Comparison of ENCODE assay signal across 11 mouse cellular contexts in genomic region chr5:117113330-117113729, GRCm38 (mm10). TPM values are rescaled to one million over a fixed set of nuclear protein-coding genes. Genes with fewer than 3 reads are reported as not detected.
DNase-seq lines count a peak whose midpoint lies in the region; ATAC-seq and TF ChIP-seq lines count a peak whose summit lies in the region.
"Had no signal": no experiment of that assay in that cellular context is flagged by ENCODE, and none has a peak within 500 bp of the region (broad histone marks: within the 10 kb centered on the region; RNA-seq: fewer than 3 reads in every experiment).

No protein-coding gene starts in this region.

- no peaks in the 10 kb centered on the region for H3K27me3 ChIP-seq in forebrain, postnatal 0 days (ENCODE audit: insufficient read depth, low read length)
- no peaks in the 10 kb centered on the region for H3K27me3 ChIP-seq in forebrain, embryonic 16.5 days (replicated peaks; ENCODE audit: control insufficient read depth, insufficient read depth, low read length)
- H3K27me3 ChIP-seq in liver, embryonic 14.5 days (ENCODE audit: control insufficient read depth, insufficient read depth, low read length): no peaks in the 10 kb centered on the region
- no peaks in the 10 kb centered on the region for H3K27me3 ChIP-seq in liver, embryonic 11.5 days (replicated peaks; ENCODE audit: control insufficient read depth, insufficient read depth, low read length)
- H3K27me3 ChIP-seq: heart, embryonic 13.5 days; lung, embryonic 15.5 days had no signal

- H3K4me3 ChIP-seq in forebrain, postnatal 0 days (ENCODE audit: low read depth, low read length): no peak overlapping the region
- no peak overlapping the region for H3K4me3 ChIP-seq in forebrain, embryonic 16.5 days (replicated peaks; ENCODE audit: low read length)
- no peak overlapping the region for H3K4me3 ChIP-seq in liver, embryonic 14.5 days (ENCODE audit: insufficient read depth in 1 of 2, low read depth in 2 of 2, low read length in 2 of 2)
- H3K4me3 ChIP-seq in liver, embryonic 11.5 days (ENCODE audit: low read depth, low read length): no peak overlapping the region
- H3K4me3 ChIP-seq: lung, embryonic 15.5 days; myocyte had no signal

- no peak overlapping the region for H3K27ac ChIP-seq in forebrain, postnatal 0 days (ENCODE audit: low read depth, low read length)
- H3K27ac ChIP-seq in forebrain, embryonic 16.5 days (ENCODE audit: low read length): no peak overlapping the region
- no peak overlapping the region for H3K27ac ChIP-seq in liver, embryonic 14.5 days
- H3K27ac ChIP-seq in liver, embryonic 11.5 days (ENCODE audit: low read depth, low read length): no peak overlapping the region
- H3K27ac ChIP-seq: heart, embryonic 13.5 days; lung, embryonic 15.5 days had no signal

- ATAC-seq in forebrain, postnatal 0 days: no peak
- ATAC-seq in forebrain, embryonic 16.5 days: no peak
- ATAC-seq in liver, embryonic 14.5 days (ENCODE audit: insufficient read depth): no peak
- no peak for ATAC-seq in liver, embryonic 11.5 days (replicated peaks; ENCODE audit: low FRiP score)

- WGBS in forebrain, postnatal 0 days: 94% methylated on average over 7 of the region's 7 CpGs
- WGBS in forebrain, embryonic 16.5 days: 86% methylated on average over 7 of the region's 7 CpGs
- WGBS in liver, embryonic 14.5 days (ENCODE audit: insufficient replicate concordance): 82% methylated on average over 7 of the region's 7 CpGs
- WGBS in liver, embryonic 11.5 days: 86% methylated on average over 7 of the region's 7 CpGs

- no peaks in the 10 kb centered on the region for H3K9me3 ChIP-seq in forebrain, postnatal 0 days (ENCODE audit: low read length)
- no peaks in the 10 kb centered on the region for H3K9me3 ChIP-seq in forebrain, embryonic 16.5 days (ENCODE audit: control insufficient read depth, low read length)
- no peaks in the 10 kb centered on the region for H3K9me3 ChIP-seq in liver, embryonic 14.5 days (ENCODE audit: control insufficient read depth, low read length)
- H3K9me3 ChIP-seq in liver, embryonic 11.5 days (ENCODE audit: control insufficient read depth, low read length): no peaks in the 10 kb centered on the region
- H3K9me3 ChIP-seq: heart, embryonic 13.5 days; lung, embryonic 15.5 days had no signal

- no peak overlapping the region for H3K4me2 ChIP-seq in forebrain, postnatal 0 days (ENCODE audit: low read depth)
- no peak overlapping the region for H3K4me2 ChIP-seq in forebrain, embryonic 16.5 days (ENCODE audit: low read length)
- H3K4me2 ChIP-seq in liver, embryonic 14.5 days (ENCODE audit: low read depth): no peak overlapping the region
- no peak overlapping the region for H3K4me2 ChIP-seq in liver, embryonic 11.5 days
- H3K4me2 ChIP-seq: lung, embryonic 15.5 days had no signal

- peaks cover 29% of the 10 kb centered on the region for H3K36me3 ChIP-seq in forebrain, postnatal 0 days (ENCODE audit: insufficient read depth)
- H3K36me3 ChIP-seq in forebrain, embryonic 16.5 days (ENCODE audit: control insufficient read depth, insufficient read depth): peaks cover 20% of the 10 kb centered on the region
- H3K36me3 ChIP-seq in liver, embryonic 14.5 days (replicated peaks; ENCODE audit: control insufficient read depth, insufficient read depth, low read depth): peaks cover 24% of the 10 kb centered on the region
- H3K36me3 ChIP-seq in liver, embryonic 11.5 days (ENCODE audit: control insufficient read depth, insufficient read depth, low read length): peaks cover 30% of the 10 kb centered on the region

- TF ChIP-seq CTCF in forebrain, postnatal 0 days (IDR thresholded peaks at IDR 0.05; ENCODE audit: low read depth): peak; percentile 63
- peak; percentile 53 for TF ChIP-seq CTCF in liver, embryonic 14.5 days (IDR thresholded peaks at IDR 0.05; ENCODE audit: low read depth)

- H3K4me1 ChIP-seq in forebrain, postnatal 0 days (ENCODE audit: insufficient read depth): 0 out of 2 replicates have a peak, but pooled peaks cover 3% of the 10 kb centered on the region
- H3K4me1 ChIP-seq in forebrain, embryonic 16.5 days (replicated peaks; ENCODE audit: control insufficient read depth, insufficient read depth, low read length): peaks cover 15% of the 10 kb centered on the region
- H3K4me1 ChIP-seq in liver, embryonic 14.5 days (replicated peaks; ENCODE audit: control insufficient read depth in 2 of 2, insufficient read depth in 2 of 2, low read length in 1 of 2): peaks cover 8 to 11% of the 10 kb centered on the region in 2 experiments
- peaks cover 10% of the 10 kb centered on the region for H3K4me1 ChIP-seq in liver, embryonic 11.5 days (replicated peaks; ENCODE audit: control insufficient read depth, insufficient read depth, low read length)

- DNase-seq in forebrain, postnatal 0 days: peak; percentile 53
- no peak for DNase-seq in liver, embryonic 14.5 days (ENCODE audit: low read depth in 3 of 3, low spot score in 3 of 3)
- no peak for DNase-seq in liver, embryonic 11.5 days (ENCODE audit: low spot score)
- DNase-seq in CD8-positive naive resting alpha-beta T cell, adult 2 months (ENCODE audit: low read depth in 2 of 2, low spot score in 2 of 2): peak; percentile 20 to 35
- DNase-seq in embryo, embryonic 11 days: peak; percentile 28
- DNase-seq in urinary bladder, adult 2 months (ENCODE audit: low spot score): no peak
- no peak for DNase-seq in layer of hippocampus, adult 18-20 months (ENCODE audit: low spot score in 2 of 2)

- no peak overlapping the region for H3K9ac ChIP-seq in forebrain, postnatal 0 days
- H3K9ac ChIP-seq in forebrain, embryonic 16.5 days (replicated peaks; ENCODE audit: low read depth, low read length): no peak overlapping the region
- H3K9ac ChIP-seq in liver, embryonic 14.5 days (replicated peaks): no peak overlapping the region
- no peak overlapping the region for H3K9ac ChIP-seq in liver, embryonic 11.5 days (ENCODE audit: low read depth, low read length)
- H3K9ac ChIP-seq: heart, embryonic 13.5 days; lung, embryonic 15.5 days had no signal

- TF ChIP-seq EP300 in liver, embryonic 14.5 days (IDR thresholded peaks at IDR 0.05; ENCODE audit: low read depth): no peak

RNA-seq across cellular contexts. Expression of gene Suds3, which starts 2.6 kb away (rescaled TPM):
- total RNA-seq in forebrain, postnatal 0 days (2014; rRNA removed): 83.5 and 95.9 TPM in 2 replicates
- polyA plus RNA-seq in forebrain, postnatal 0 days (2015; fragmentation: Nextera tagmentation; extraction: Ambion mirVana): 75.9 and 76.4 TPM in 2 replicates
- 83.0 and 93.0 TPM in 2 replicates for polyA plus RNA-seq in forebrain, embryonic 16.5 days (2015; fragmentation: Nextera tagmentation; extraction: Ambion mirVana)
- polyA plus RNA-seq in liver, embryonic 14.5 days (2012; rRNA removed): 16.2 and 22.7 TPM in 2 replicates
- polyA plus RNA-seq in liver, embryonic 14.5 days (2014; fragmentation: Nextera tagmentation; extraction: Ambion mirVana): 19.7 and 19.8 TPM in 2 replicates
- polyA plus RNA-seq in liver, embryonic 11.5 days (2014; fragmentation: Nextera tagmentation; extraction: Ambion mirVana): 37.8 and 41.9 TPM in 2 replicates
- polyA plus RNA-seq in urinary bladder, adult 2 months (2012; rRNA removed): 69.9 and 73.2 TPM in 2 replicates
- 100 to 1,000 TPM; 132 to 151 TPM for total RNA-seq in layer of hippocampus, adult 18-20 months (2021)

RNA-seq across cellular contexts. Expression of gene Taok3, which starts 6.6 kb away (rescaled TPM):
- 37.2 TPM in 2 replicates for total RNA-seq in forebrain, postnatal 0 days (2014; rRNA removed)
- polyA plus RNA-seq in forebrain, postnatal 0 days (2015; fragmentation: Nextera tagmentation; extraction: Ambion mirVana): 40.8 and 57.6 TPM in 2 replicates
- 58.1 and 58.2 TPM in 2 replicates for polyA plus RNA-seq in forebrain, embryonic 16.5 days (2015; fragmentation: Nextera tagmentation; extraction: Ambion mirVana)
- polyA plus RNA-seq in liver, embryonic 14.5 days (2012; rRNA removed): 14.7 and 17.1 TPM in 2 replicates
- polyA plus RNA-seq in liver, embryonic 14.5 days (2014; fragmentation: Nextera tagmentation; extraction: Ambion mirVana): 43.3 and 50.2 TPM in 2 replicates
- polyA plus RNA-seq in liver, embryonic 11.5 days (2014; fragmentation: Nextera tagmentation; extraction: Ambion mirVana): 69.3 and 73.6 TPM in 2 replicates
- 18.1 and 21.7 TPM in 2 replicates for polyA plus RNA-seq in urinary bladder, adult 2 months (2012; rRNA removed)
- 10 to 100 TPM; 59.1 to 61.8 TPM for total RNA-seq in layer of hippocampus, adult 18-20 months (2021)

Comparison
In these comparisons a context has a peak if more than half of its experiments do, and no peak if none do; other contexts are left out.
1. DNase-seq: peak in forebrain, postnatal 0 days (single experiment), CD8-positive naive resting alpha-beta T cell, adult 2 months (2 of 2) and embryo, embryonic 11 days (single experiment); none in liver, embryonic 14.5 days (0 of 3), liver, embryonic 11.5 days (single experiment), urinary bladder, adult 2 months (single experiment) and layer of hippocampus, adult 18-20 months (0 of 2).